Mouse (Mus musculus) small intestine, adult 2 months (tissue): Measurements from ENCODE around the gene Kcnd2. TPM values are rescaled to one million over a fixed set of nuclear protein-coding genes. Genes with fewer than 3 reads are reported as not detected.

Source experiments
- H3K27ac ChIP-seq: fragments of 200-500 bp; 2 replicates; pipeline ENCODE4 v1.5.1; 2012; ENCODE audit warnings: low read depth, low read length, control low read depth, inconsistent platforms; ENCODE audit not compliant: insufficient read depth
- H3K27me3 ChIP-seq: fragments of 200-500 bp; 2 replicates; pipeline ENCODE4 v1.6.1; 2012; ENCODE audit warnings: mild to moderate bottlenecking, moderate library complexity, low read length, inconsistent platforms; ENCODE audit not compliant: control insufficient read depth, insufficient read depth
- H3K36me3 ChIP-seq: fragments of 200-500 bp; 2 replicates; pipeline ENCODE4 v1.6.1; 2012; ENCODE audit warnings: mild to moderate bottlenecking, low read length, control low read depth, inconsistent platforms; ENCODE audit not compliant: control insufficient read depth, insufficient read depth
- H3K4me1 ChIP-seq: fragments of 200-500 bp; 2 replicates; pipeline ENCODE4 v1.6.1; 2012; ENCODE audit warnings: low read length, inconsistent platforms, mixed read lengths; ENCODE audit not compliant: control insufficient read depth, insufficient read depth, insufficient read length
- H3K4me3 ChIP-seq: fragments of 200-500 bp; 2 replicates; pipeline ENCODE4 v1.5.1; 2012; ENCODE audit warnings: low read depth, mild to moderate bottlenecking, control low read depth, inconsistent platforms, low read length, moderate library complexity
- CTCF ChIP-seq: fragments of 200-500 bp; IDR thresholded peaks from 2 replicates; pipeline ENCODE4 v1.5.1; 2012; ENCODE audit warnings: low read depth, mild to moderate bottlenecking, control low read depth, inconsistent platforms, low read length, moderate library complexity, mixed read lengths; ENCODE audit not compliant: insufficient replicate concordance, insufficient read length; ENCODE audit errors: extremely low read depth
- POLR2A ChIP-seq: fragments of 200-500 bp; IDR thresholded peaks from 2 replicates; pipeline ENCODE4 v1.6.1; 2012; ENCODE audit warnings: low read depth, mild to moderate bottlenecking, control low read depth, inconsistent platforms, low read length, moderate library complexity
- WGBS: fragments of 180-500 bp; shearing (Covaris S2); methylation state at CpG from one replicate; pipeline ENCODE4 v1.1.7; 2018; 5-methylcytosine and 5-hydroxymethylcytosine counted together
- polyA plus RNA-seq: library from polyadenylated mRNA; depleted of rRNA; stranded (reverse); fragments of >200 nt; gene quantifications from 2 replicates; pipeline ENCODE4 v1.2.3, GENCODE M21; 2012; rRNA removed

Gene Kcnd2
- 0.01 and 0.06 TPM in 2 replicates for polyA plus RNA-seq

GRCm38 (mm10) chr6:21215491-21216191 is at the start of gene Kcnd2:
Gene Kcnd2 (plus strand): TSS chr6:21215503.
- Histone ChIP-seq H3K4me3 (peak within 1 kb of the TSS; percentile 31), H3K27ac (no peak within 1 kb of the TSS), H3K27me3 (peaks cover 11% of the 10 kb centered on the region), H3K4me1 (0 out of 2 replicates have a peak, but pooled peaks cover 3% of the 10 kb centered on the region), H3K36me3 (no peaks in the 10 kb centered on the region)
- 12% methylated on average over 34 of the region's 34 CpGs for WGBS
- no peak for TF ChIP-seq POLR2A
- no peak for TF ChIP-seq CTCF

GRCm38 (mm10) chr6:21166611-21167010 is 48.7 kb upstream of the Kcnd2 start:
- H3K4me1 ChIP-seq = no peaks in the 10 kb centered on the region
- H3K36me3 ChIP-seq = no peaks in the 10 kb centered on the region
- WGBS = 69% methylated on average over 1 of the region's 1 CpGs
- H3K27ac ChIP-seq = no peak overlapping the region
- no peak for TF ChIP-seq POLR2A
- no peak for TF ChIP-seq CTCF
- H3K27me3 ChIP-seq = no peaks in the 10 kb centered on the region
- H3K4me3 ChIP-seq = no peak overlapping the region

- TF ChIP-seq POLR2A = no peak
- TF ChIP-seq CTCF = no peak
- Histone ChIP-seq H3K27me3 (no peaks in the 10 kb centered on the region), H3K4me3 (no peak overlapping the region), H3K4me1 (no peaks in the 10 kb centered on the region), H3K36me3 (no peaks in the 10 kb centered on the region), H3K27ac (no peak overlapping the region)
- 64% methylated on average over 2 of the region's 2 CpGs for WGBS
Observed at GRCm38 (mm10) chr6:21195341-21195740, 20.0 kb upstream of the Kcnd2 start.

GRCm38 (mm10) chr6:21213865-21214672 is 1.2 kb upstream of the Kcnd2 start:
- peaks cover 11% of the 10 kb centered on the region for H3K27me3 ChIP-seq
- peak overlapping the region; percentile 27; the same call in 1 of the 2 replicates for H3K4me3 ChIP-seq
- no peaks in the 10 kb centered on the region for H3K36me3 ChIP-seq
- H3K4me1 ChIP-seq = 0 out of 2 replicates have a peak, but pooled peaks cover 3% of the 10 kb centered on the region
- H3K27ac ChIP-seq = no peak overlapping the region
- 3% methylated on average over 29 of the region's 29 CpGs for WGBS
- TF ChIP-seq CTCF (no peak), POLR2A (no peak)

- TF ChIP-seq CTCF = no peak
- no peak for TF ChIP-seq POLR2A
- Histone ChIP-seq H3K4me3 (peak overlapping the region; percentile 31), H3K27me3 (peaks cover 11% of the 10 kb centered on the region), H3K36me3 (no peaks in the 10 kb centered on the region), H3K27ac (no peak overlapping the region), H3K4me1 (0 out of 2 replicates have a peak, but pooled peaks cover 3% of the 10 kb centered on the region)
- 2% methylated on average over 81 of the region's 83 CpGs for WGBS
Observed at GRCm38 (mm10) chr6:21214673-21215490, 421 bp upstream of the Kcnd2 start.

- Histone ChIP-seq H3K4me3 (no peak overlapping the region), H3K27ac (no peak overlapping the region), H3K36me3 (no peaks in the 10 kb centered on the region), H3K4me1 (0 out of 2 replicates have a peak, but pooled peaks cover 3% of the 10 kb centered on the region), H3K27me3 (peaks cover 11% of the 10 kb centered on the region)
- WGBS = 87% methylated on average over 27 of the region's 27 CpGs
- TF ChIP-seq CTCF (no peak), POLR2A (no peak)
Observed at GRCm38 (mm10) chr6:21216206-21217020, 1.1 kb downstream of the Kcnd2 start.
